Mouse (Mus musculus) mouse embryonic stem cell (cell line): ENCODE measurements at regions not wholly inside any gene's neighbourhood (a gene's known extent, or its start where the extent isn't known, plus 50 kb on each side); places are given as distances from the start of the nearest gene placed in this dataset.

Experiments
- in situ Hi-C, 2 experiments: fragments of 300-500 bp; cut with MboI; formaldehyde crosslinking; loops; 1 replicate in 1 of 2; 3 replicates in 1 of 2; pipeline ENCODE4 v1.14.3; 2019 to 2020; ENCODE audit warnings: low sequenced_read_pairs in 2 of 2, low pct_unique_long_range_greater_than_20kb in 1 of 2, mixed read lengths in 1 of 2; ENCODE audit not compliant: unreplicated experiment in 1 of 2

DNA sequence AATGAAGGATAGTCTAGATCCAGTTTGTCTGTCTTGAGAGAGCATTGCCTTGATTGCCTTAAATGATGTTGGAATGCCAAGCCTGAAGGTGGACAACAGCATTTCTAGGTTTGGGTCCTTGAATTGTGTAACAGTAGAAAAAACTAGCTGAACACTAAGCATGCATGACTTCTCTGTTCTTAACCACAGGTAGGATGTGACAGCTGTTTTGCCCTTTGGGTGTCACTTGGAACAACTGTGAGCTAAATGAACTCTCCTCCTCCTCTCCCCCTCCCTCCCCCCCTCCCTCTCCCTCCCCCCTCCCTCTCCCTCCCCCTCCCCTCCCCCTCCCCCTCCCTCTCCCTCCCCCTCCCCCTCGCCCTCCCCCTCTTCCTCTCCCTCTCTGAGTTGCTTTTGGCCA, 113.6 kb upstream of the 1700056E22Rik start:
- in situ Hi-C loops, result no loop called here

DNA sequence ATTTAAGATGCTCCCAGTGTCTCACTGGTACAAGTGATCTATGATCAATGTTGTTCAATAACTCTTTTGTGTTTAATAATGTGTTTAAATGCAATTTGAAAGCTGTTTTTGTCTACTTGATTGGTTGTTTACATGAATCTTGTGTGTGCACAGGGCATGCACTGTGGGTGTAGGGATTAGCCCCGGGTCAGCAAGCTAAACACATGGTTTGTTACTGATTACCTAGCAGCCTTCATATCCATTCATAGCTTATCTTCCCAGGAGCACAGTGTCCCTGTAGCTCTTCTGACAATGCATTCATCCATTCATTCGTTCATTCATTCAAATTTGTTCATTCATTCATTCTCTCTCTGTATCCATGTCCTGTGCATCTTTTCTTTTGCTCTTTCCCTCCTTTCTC, 108.9 kb upstream of the 1700056E22Rik start:
- in situ Hi-C loops, result no loop called here

DNA sequence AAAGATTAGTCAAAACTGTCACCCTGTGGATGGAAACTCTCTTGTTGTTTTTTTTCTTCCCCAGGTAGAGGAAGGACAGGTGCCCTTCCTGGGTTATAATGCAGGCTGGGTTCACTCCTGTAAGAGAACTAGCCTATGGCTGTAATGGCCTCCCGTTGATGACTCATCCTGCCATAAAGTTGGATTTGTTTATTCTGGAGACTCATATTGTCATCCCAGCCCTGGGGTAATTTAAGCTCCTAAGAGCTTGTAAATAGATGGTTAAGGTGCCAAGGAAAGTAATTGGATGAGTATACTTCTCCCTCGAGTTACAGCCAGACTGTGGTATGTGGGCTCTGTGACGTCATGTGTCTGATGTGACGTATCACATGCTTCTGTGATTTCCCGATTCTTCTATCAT, 106.4 kb upstream of the 1700056E22Rik start:
- in situ Hi-C loops, result no loop called here

DNA sequence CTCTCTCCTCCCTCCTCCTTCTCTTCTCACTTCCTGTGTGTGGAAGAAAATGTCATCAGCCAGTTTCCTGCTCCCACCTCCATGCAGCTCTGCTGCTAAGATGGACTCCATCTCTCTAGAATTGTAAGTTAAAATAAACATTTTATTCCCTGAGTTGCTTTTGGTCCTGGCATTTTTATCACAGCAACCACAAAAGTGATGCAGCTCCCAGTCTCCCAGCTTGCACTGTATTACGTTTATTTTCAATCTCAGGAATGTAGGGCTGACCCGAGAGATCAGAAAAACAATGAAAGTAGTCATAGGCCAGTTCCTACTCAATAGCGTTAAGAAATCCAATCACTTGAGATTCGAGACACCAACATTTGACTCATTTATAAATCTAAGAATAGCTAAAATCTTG, 106.0 kb upstream of the 1700056E22Rik start:
- in situ Hi-C loops, result no loop called here

DNA sequence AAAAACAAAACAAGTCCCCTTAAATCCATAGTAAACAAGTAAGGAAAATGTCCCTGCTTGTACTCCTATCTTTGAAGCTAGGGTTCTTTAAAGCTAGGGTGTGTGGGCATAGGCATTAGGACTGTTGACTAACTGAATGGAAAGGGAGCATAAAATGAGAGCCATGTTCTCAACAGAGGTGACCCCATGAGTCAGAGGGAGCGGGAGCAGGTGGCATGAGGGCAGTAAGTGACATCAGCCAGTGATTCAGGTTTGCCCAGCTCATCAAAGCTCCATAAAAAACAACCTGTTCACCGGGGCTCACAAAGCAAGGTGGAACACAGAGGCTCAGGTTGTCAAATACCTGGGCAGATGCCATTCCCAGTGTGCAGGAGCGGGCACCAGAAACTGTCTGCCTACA, 104.6 kb upstream of the 1700056E22Rik start:
- in situ Hi-C loops, result no loop called here

DNA sequence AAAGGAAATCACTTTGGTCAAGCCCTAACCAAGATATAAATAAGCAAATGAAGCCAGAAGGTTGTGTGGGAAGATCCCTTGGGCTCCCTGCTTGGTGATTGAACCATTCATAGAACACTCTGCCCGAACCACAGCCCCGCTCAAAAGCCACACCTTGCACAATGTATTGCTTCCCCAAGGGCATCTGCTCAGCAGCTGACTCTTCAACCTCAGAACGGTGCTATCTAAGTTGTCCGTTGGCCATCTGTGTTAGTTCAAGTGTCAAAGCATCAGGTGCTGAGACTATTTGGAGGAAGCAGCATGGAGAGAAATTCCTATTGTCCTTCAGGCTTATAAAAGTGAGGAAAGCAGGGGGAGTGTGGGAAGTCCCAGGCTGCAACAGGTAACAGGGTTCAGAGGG, 96.8 kb upstream of the 1700056E22Rik start:
- in situ Hi-C loops, result no loop called here

DNA sequence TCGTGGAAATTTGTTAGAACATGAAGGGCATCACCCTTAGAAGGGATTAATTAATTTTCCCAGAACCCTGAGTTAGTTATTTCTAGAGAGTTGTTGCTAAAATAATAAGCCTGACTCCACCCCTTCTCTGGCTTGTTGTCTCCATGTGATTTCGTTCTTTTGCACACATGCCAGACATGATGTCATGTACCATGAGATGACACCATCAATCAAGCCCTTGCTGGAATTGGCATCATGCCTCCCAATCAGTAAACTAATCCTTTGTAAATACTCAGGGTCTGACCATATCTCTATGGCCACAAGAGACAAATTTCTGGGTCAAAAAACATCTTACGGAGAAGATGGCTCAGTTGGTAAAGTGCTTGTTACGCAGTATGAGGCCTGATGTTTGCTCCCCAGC, 93.2 kb upstream of the 1700056E22Rik start:
- in situ Hi-C loops, result no loop called here

DNA sequence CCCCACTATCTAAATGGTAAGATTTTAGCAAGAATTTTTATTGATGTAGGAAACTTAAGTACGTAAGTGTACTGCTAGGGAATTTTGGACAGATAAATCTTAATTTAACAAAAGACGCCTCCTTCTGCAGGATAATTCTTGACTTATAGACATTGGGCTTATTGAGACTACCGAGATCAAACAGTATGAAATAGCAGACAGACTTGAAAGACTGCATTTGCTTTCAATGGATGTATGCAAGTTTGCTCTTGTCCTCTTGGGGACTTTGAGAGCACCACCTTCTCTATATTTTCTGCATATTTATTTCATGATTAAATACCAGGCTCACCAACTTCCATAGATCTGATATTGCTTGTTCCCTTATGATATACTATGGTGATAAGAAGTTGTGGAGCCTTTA, 92.8 kb upstream of the 1700056E22Rik start:
- in situ Hi-C loops, result no loop called here
